Mouse (Mus musculus): ENCODE data around the gene Mrvi1.
"Not testable (repeated sequence)": the region's sequence is repeated elsewhere in the genome, so short reads cannot be mapped to it uniquely, and the experiment has no call there.

Gene Mrvi1

GRCm38 (mm10) chr7:110935815-110936762 is 46.2 kb downstream of the Mrvi1 start:
- no peak for DNase-seq

- no peak for DNase-seq
These were observed 48.3 kb downstream of the Mrvi1 start for GRCm38 (mm10) chr7:110933999-110934398.

- DNase-seq = no peak
These were observed 48.9 kb downstream of the Mrvi1 start for GRCm38 (mm10) chr7:110933329-110933728.

- DNase-seq = no peak
These were observed 52.0 kb downstream of the Mrvi1 start for GRCm38 (mm10) chr7:110930118-110930854.

GRCm38 (mm10) chr7:110926562-110926961 is 55.7 kb downstream of the Mrvi1 start:
- no peak for DNase-seq

- peak; percentile 40 to 54 for DNase-seq
These were observed 61.7 kb downstream of the Mrvi1 start for GRCm38 (mm10) chr7:110920331-110921261.

- peak; percentile 48 to 62 for DNase-seq
These were observed 62.5 kb downstream of the Mrvi1 start for GRCm38 (mm10) chr7:110919721-110920120.

GRCm38 (mm10) chr7:110915913-110916312 is 66.3 kb downstream of the Mrvi1 start:
- DNase-seq = no peak

GRCm38 (mm10) chr7:110914531-110914930 is 67.7 kb downstream of the Mrvi1 start:
- DNase-seq = no peak

- DNase-seq = no peak
These were observed 68.5 kb downstream of the Mrvi1 start for GRCm38 (mm10) chr7:110913754-110914153.

GRCm38 (mm10) chr7:110908209-110909144 is 73.8 kb downstream of the Mrvi1 start:
- DNase-seq = peak in 1 of 2 experiments; percentile 10

- DNase-seq = no peak
These were observed 75.7 kb downstream of the Mrvi1 start for GRCm38 (mm10) chr7:110906566-110906965.

GRCm38 (mm10) chr7:110903226-110903625 is 79.0 kb downstream of the Mrvi1 start:
- DNase-seq = no peak

GRCm38 (mm10) chr7:110897202-110897601 is 85.1 kb downstream of the Mrvi1 start:
- DNase-seq = no peak

- DNase-seq = no peak
These were observed 85.8 kb downstream of the Mrvi1 start for GRCm38 (mm10) chr7:110896453-110896852.

GRCm38 (mm10) chr7:110895772-110896171 is 86.5 kb downstream of the Mrvi1 start:
- not testable (repeated sequence) for DNase-seq

GRCm38 (mm10) chr7:110894673-110895072 is 87.6 kb downstream of the Mrvi1 start:
- no peak for DNase-seq

GRCm38 (mm10) chr7:110893943-110894610 is 88.2 kb downstream of the Mrvi1 start:
- DNase-seq = no peak

- peak in 1 of 2 experiments; percentile 39 for DNase-seq
These were observed 90.7 kb downstream of the Mrvi1 start for GRCm38 (mm10) chr7:110891501-110891986.

GRCm38 (mm10) chr7:110881746-110882333 is 100.4 kb downstream of the Mrvi1 start:
- no peak for DNase-seq

Data from spleen, adult 18-20 months (tissue).